Mouse (Mus musculus) brain, embryonic 14.5 days (tissue): ENCODE results near the gene Tcf12.

ENCODE experiments used
- CTCF ChIP-seq: fragments of 200-500 bp; IDR thresholded peaks from 2 replicates; pipeline ENCODE4 v1.5.1; 2012; ENCODE audit warnings: inconsistent platforms, mild to moderate bottlenecking, moderate library complexity, borderline replicate concordance; ENCODE audit not compliant: insufficient read depth, insufficient read length; ENCODE audit errors: extremely low read depth
- POLR2A ChIP-seq: fragments of 200-500 bp; IDR thresholded peaks from 2 replicates; pipeline ENCODE4 v1.6.1; 2012; ENCODE audit warnings: mild to moderate bottlenecking, inconsistent platforms, borderline replicate concordance; ENCODE audit not compliant: poor library complexity, insufficient read depth, insufficient read length, severe bottlenecking; ENCODE audit errors: extremely low read depth

- no peak for TF ChIP-seq CTCF
- TF ChIP-seq POLR2A, result no peak
Observed at GRCm38 (mm10) chr9:71942424-71942823, 169.2 kb downstream of the Tcf12 start.
